Mouse (Mus musculus) heart, embryonic 12.5 days (tissue): ENCODE data around the gene Gm4922. TPM values are rescaled to one million over a fixed set of nuclear protein-coding genes. Genes with fewer than 3 reads are reported as not detected.

Source experiments
- ATAC-seq: fragments of 200-750 bp; cut with Nextera tagmentation; 2 replicates; pipeline ENCODE4 v1.8.0; 2017; ENCODE audit warnings: moderate TSS enrichment, moderate library complexity; ENCODE audit not compliant: insufficient number of reproducible peaks, low FRiP score
- H3K27ac ChIP-seq: fragments of 300-500 bp; sonication (generic); 2 replicates; pipeline ENCODE4 v1.5.1; 2016; ENCODE audit warnings: mild to moderate bottlenecking, moderate library complexity; ENCODE audit not compliant: poor library complexity, severe bottlenecking
- H3K27me3 ChIP-seq: fragments of 300-500 bp; sonication (generic); replicated peaks from 2 replicates; pipeline ENCODE4 v1.6.1; 2016; ENCODE audit warnings: mild to moderate bottlenecking, moderate library complexity
- H3K36me3 ChIP-seq: fragments of 300-500 bp; sonication (generic); 2 replicates; pipeline ENCODE4 v1.6.1; 2016; ENCODE audit warnings: mild to moderate bottlenecking, moderate library complexity
- H3K4me1 ChIP-seq: fragments of 300-500 bp; sonication (generic); replicated peaks from 2 replicates; pipeline ENCODE4 v1.6.1; 2016; ENCODE audit warnings: mild to moderate bottlenecking
- H3K4me2 ChIP-seq: fragments of 300-500 bp; sonication (generic); 2 replicates; pipeline ENCODE4 v1.6.1; 2016; ENCODE audit warnings: mild to moderate bottlenecking, moderate library complexity
- H3K4me3 ChIP-seq: fragments of 300-500 bp; sonication (generic); 2 replicates; pipeline ENCODE4 v1.5.1; 2016; ENCODE audit warnings: mild to moderate bottlenecking
- H3K9ac ChIP-seq: fragments of 300-500 bp; sonication (generic); 2 replicates; pipeline ENCODE4 v1.6.1; 2016; ENCODE audit warnings: mild to moderate bottlenecking, moderate library complexity
- H3K9me3 ChIP-seq: fragments of 300-500 bp; sonication (generic); replicated peaks from 2 replicates; pipeline ENCODE4 v1.6.1; 2016; ENCODE audit warnings: mild to moderate bottlenecking, moderate library complexity
- WGBS: fragments of 180-500 bp; shearing (Covaris S2); methylation state at CpG from one replicate; pipeline ENCODE4 v1.1.7; 2016; 5-methylcytosine and 5-hydroxymethylcytosine counted together
- polyA plus RNA-seq: library from polyadenylated mRNA; unstranded; fragments of >200 nt; fragmentation: Nextera tagmentation; extraction: Ambion mirVana; gene quantifications from 2 replicates; pipeline ENCODE4 v1.2.1, GENCODE M21; 2016

Gm4922 gene
- polyA plus RNA-seq, result not detected in 2 replicates

- Histone ChIP-seq H3K27ac (no peak within 1 kb of the TSS), H3K36me3 (no peaks in the 10 kb centered on the region), H3K4me3 (no peak within 1 kb of the TSS), H3K4me2 (no peak within 1 kb of the TSS), H3K9ac (no peak within 1 kb of the TSS), H3K9me3 (no peaks in the 10 kb centered on the region), H3K27me3 (no peaks in the 10 kb centered on the region), H3K4me1 (no peaks in the 10 kb centered on the region)
- 81% methylated on average over 1 of the region's 1 CpGs for WGBS
- no peak for ATAC-seq
Observed at GRCm38 (mm10) chr10:18786693-18787092, at the start of gene Gm4922. Gene Gm4922, minus strand, starts transcription at chr10:18786793.

DNA sequence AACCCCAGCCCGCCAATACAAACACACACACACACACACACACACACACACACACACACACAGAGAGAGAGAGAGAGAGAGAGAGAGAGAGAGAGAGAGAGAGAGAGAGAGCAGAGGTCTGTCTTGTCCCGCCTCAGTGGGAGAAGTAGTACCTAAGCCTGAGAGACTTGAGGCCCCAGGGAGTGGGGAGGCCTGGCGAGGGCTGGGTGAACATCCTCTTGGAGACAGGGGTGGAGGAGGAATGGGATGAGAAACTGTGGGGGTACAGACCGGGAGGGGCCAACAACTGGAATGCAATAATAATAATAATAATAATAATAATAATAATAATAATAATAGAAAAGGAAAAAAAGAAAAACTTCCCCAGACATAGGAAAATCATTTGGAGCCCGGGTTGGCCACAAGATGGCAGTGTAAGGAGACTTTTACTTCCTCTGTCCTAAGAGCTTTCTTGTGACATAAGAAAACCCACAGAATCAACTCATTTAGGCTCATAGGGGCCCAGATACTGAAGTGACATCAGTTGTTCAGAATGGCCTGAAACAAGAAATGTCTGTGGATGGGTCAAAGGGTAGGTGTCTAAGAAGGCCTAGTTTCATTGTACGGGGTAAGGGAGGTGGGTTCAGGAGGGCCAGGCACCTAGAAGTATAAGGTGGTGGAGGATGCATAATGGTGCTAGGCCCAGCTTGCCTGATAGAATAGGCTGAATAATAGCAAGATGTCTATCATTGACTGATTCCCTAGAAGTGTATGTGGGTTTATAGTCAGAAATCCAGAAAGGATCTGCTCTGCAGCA, 49.3 kb upstream of the Gm4922 start:
- H3K27me3 ChIP-seq, result no peaks in the 10 kb centered on the region; the same call in 1 of the 2 replicates
- ATAC-seq, result no peak
- H3K9me3 ChIP-seq, result no peaks in the 10 kb centered on the region
- no peak overlapping the region for H3K27ac ChIP-seq
- peaks cover 10% of the 10 kb centered on the region; the same call in 1 of the 2 replicates for H3K4me1 ChIP-seq
- no peak overlapping the region for H3K4me3 ChIP-seq
- H3K36me3 ChIP-seq, result no peaks in the 10 kb centered on the region
- no peak overlapping the region for H3K9ac ChIP-seq
- 44% methylated on average over 5 of the region's 6 CpGs for WGBS
- no peak overlapping the region for H3K4me2 ChIP-seq

- Histone ChIP-seq H3K27ac (no peak overlapping the region), H3K9ac (no peak overlapping the region), H3K4me1 (0 out of 2 replicates have a peak, but pooled peaks cover 5% of the 10 kb centered on the region), H3K4me3 (no peak overlapping the region), H3K9me3 (no peaks in the 10 kb centered on the region), H3K4me2 (no peak overlapping the region), H3K36me3 (no peaks in the 10 kb centered on the region), H3K27me3 (no peaks in the 10 kb centered on the region; the same call in 1 of the 2 replicates)
- ATAC-seq, result no peak
- WGBS, result 50% methylated on average over 2 of the region's 2 CpGs
Observed at GRCm38 (mm10) chr10:18834389-18834788, 47.8 kb upstream of the Gm4922 start.

DNA sequence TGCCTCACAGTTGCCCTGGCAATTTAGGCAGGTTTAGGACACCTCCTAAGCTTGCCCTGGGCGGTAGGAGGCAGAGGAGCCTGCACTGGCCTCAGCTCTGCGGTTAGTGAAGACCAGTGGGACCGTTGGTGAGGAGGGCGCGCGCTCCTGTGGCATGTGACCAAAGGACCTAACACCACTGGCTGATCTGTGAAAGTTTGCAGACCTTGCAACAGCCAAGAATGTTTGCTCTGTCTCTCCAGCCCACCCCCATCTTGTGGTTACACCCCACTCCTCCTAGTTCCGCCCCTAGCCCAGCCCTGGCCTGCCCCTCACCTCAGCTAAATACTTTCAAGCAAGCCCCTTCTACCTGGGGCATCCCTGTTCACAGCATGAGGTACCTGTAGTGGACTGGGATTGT, 45.2 kb upstream of the Gm4922 start:
- ATAC-seq, result no peak
- H3K36me3 ChIP-seq, result no peaks in the 10 kb centered on the region

GRCm38 (mm10) chr10:18830359-18830758, 43.8 kb upstream of the Gm4922 start:
- Histone ChIP-seq H3K36me3 (no peaks in the 10 kb centered on the region), H3K4me3 (no peak overlapping the region), H3K4me2 (no peak overlapping the region), H3K9me3 (no peaks in the 10 kb centered on the region), H3K27me3 (no peaks in the 10 kb centered on the region; the same call in 1 of the 2 replicates), H3K27ac (no peak overlapping the region), H3K9ac (no peak overlapping the region), H3K4me1 (no peaks in the 10 kb centered on the region)
- no peak for ATAC-seq
- 73% methylated on average over 4 of the region's 4 CpGs for WGBS

More for the DNA sequence above, 45.2 kb upstream of the Gm4922 start:
- H3K9ac ChIP-seq, result no peak overlapping the region; the same call in 1 of the 2 replicates
- H3K4me3 ChIP-seq, result no peak overlapping the region
- H3K9me3 ChIP-seq, result no peaks in the 10 kb centered on the region
- H3K27ac ChIP-seq, result no peak overlapping the region
- no peaks in the 10 kb centered on the region for H3K4me1 ChIP-seq
- 48% methylated on average over 7 of the region's 7 CpGs for WGBS
- H3K27me3 ChIP-seq, result no peaks in the 10 kb centered on the region; the same call in 1 of the 2 replicates
- peak overlapping the region; percentile 18 for H3K4me2 ChIP-seq

DNA sequence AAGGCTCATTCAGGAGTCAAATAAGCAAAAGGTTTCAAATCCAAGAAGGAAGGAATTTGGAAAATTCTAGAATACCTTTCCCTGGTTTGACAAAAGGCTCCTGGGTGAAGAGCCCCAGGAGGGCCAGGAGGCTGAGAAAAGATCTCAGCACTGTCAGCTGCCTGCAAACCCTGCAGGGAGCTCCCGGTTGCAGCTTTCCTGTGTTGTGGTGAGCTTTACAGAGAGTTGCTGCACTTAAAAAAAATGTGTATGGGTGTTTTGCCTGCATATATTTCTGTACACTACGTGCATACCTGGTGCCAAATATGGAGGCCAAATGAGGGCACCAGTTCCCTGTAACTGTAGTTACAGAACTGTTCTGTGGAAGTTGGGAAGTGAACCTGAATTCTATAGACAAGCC, 41.3 kb upstream of the Gm4922 start:
- Histone ChIP-seq H3K4me1 (no peaks in the 10 kb centered on the region), H3K27me3 (no peaks in the 10 kb centered on the region; the same call in 1 of the 2 replicates), H3K9me3 (no peaks in the 10 kb centered on the region), H3K4me2 (no peak overlapping the region), H3K27ac (no peak overlapping the region), H3K9ac (no peak overlapping the region), H3K4me3 (no peak overlapping the region), H3K36me3 (no peaks in the 10 kb centered on the region)
- WGBS, result 45% methylated on average over 2 of the region's 2 CpGs
- no peak for ATAC-seq

DNA sequence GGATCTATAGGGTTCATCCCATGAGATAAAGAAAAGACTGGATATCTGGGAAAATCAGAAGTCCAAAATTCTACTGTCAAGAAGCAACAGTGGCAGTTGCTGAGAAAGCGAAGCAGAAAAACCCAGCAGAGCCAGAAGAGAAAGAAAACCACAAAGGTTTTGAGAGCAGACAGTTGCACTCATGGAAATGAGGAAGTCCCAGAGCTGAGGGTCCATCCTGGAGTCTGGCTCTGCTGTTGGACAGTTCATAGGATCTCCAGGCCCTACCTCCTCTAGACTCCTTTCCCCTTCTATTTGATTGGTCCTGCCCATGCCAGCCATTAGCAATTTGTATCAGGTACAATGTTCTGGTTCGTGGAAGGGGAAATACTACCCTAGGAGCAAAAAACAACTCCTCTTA, 39.5 kb upstream of the Gm4922 start:
- WGBS, result 76% methylated on average over 2 of the region's 2 CpGs
- no peak overlapping the region for H3K27ac ChIP-seq
- H3K4me1 ChIP-seq, result no peaks in the 10 kb centered on the region
- no peaks in the 10 kb centered on the region for H3K27me3 ChIP-seq
- no peak overlapping the region for H3K4me2 ChIP-seq
- no peaks in the 10 kb centered on the region for H3K9me3 ChIP-seq
- no peak for ATAC-seq
- no peaks in the 10 kb centered on the region for H3K36me3 ChIP-seq
- no peak overlapping the region for H3K4me3 ChIP-seq
- H3K9ac ChIP-seq, result no peak overlapping the region

GRCm38 (mm10) chr10:18825143-18825542, 38.5 kb upstream of the Gm4922 start:
- H3K9me3 ChIP-seq, result no peaks in the 10 kb centered on the region
- H3K4me3 ChIP-seq, result no peak overlapping the region
- no peak overlapping the region for H3K9ac ChIP-seq
- H3K27me3 ChIP-seq, result no peaks in the 10 kb centered on the region
- H3K4me1 ChIP-seq, result no peaks in the 10 kb centered on the region
- no peak overlapping the region for H3K4me2 ChIP-seq
- H3K27ac ChIP-seq, result no peak overlapping the region
- ATAC-seq, result no peak
- H3K36me3 ChIP-seq, result no peaks in the 10 kb centered on the region

DNA sequence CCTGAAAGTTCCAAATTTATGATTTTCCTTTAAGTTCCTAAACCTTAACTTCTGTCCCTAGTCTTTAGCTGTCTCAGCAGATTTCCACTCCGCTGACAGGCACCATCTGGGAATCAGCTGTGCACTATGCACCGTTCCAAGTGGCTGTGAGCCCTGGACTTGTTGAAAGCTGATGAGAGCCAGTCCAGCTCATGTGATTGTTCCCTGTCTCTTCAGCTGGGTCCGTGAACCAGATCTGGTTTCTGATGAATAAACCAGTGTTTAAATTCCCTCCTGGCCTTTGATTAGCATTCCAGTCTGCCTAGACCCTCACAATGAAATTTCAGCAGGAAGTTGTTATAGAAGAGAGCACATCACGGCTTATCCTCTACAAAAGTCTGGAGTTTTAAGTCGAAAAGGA, 30.0 kb upstream of the Gm4922 start:
- H3K36me3 ChIP-seq, result no peaks in the 10 kb centered on the region
- H3K4me1 ChIP-seq, result peaks cover 22% of the 10 kb centered on the region
- H3K27ac ChIP-seq, result 0 out of 2 replicates have a peak overlapping the region, but pooled peaks have one; percentile 0
- H3K9me3 ChIP-seq, result no peaks in the 10 kb centered on the region; the same call in 1 of the 2 replicates
- H3K4me3 ChIP-seq, result no peak overlapping the region
- H3K4me2 ChIP-seq, result 0 out of 2 replicates have a peak overlapping the region, but pooled peaks have one; percentile 3
- 23% methylated on average over 5 of the region's 5 CpGs for WGBS
- no peak overlapping the region for H3K9ac ChIP-seq
- peak; percentile 73 for ATAC-seq
- no peaks in the 10 kb centered on the region for H3K27me3 ChIP-seq

- WGBS, result 33% methylated on average over 2 of the region's 2 CpGs
Observed at GRCm38 (mm10) chr10:18811751-18812150, 25.2 kb upstream of the Gm4922 start.

DNA sequence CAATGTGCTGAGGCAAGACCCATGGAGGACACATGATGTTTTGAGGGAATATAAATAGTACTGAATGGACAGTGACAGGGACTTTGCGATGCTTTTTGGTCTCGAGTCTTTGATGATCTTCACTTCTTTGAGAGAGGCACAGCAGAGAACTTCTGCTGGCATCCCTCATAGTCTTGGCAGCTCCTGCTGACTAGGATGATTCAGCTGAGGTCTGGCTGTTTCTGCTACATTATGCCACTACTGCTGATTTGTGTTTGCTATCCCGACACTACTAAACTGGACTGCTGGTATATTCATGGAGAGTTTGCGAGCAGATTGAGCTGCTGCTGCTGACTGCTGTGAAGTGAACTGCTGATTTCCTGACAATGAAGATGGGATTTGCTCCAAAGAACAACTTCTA, 3.5 kb upstream of the Gm4922 start:
- no peak for ATAC-seq
- Histone ChIP-seq H3K4me3 (no peak overlapping the region), H3K4me2 (no peak overlapping the region), H3K9me3 (no peaks in the 10 kb centered on the region), H3K36me3 (no peaks in the 10 kb centered on the region), H3K4me1 (no peaks in the 10 kb centered on the region), H3K27ac (no peak overlapping the region), H3K27me3 (no peaks in the 10 kb centered on the region), H3K9ac (no peak overlapping the region)
- 85% methylated on average over 4 of the region's 4 CpGs for WGBS

More at GRCm38 (mm10) chr10:18811751-18812150, 25.2 kb upstream of the Gm4922 start:
- no peaks in the 10 kb centered on the region for H3K36me3 ChIP-seq
- H3K27ac ChIP-seq, result peak overlapping the region; percentile 34; the same call in 1 of the 2 replicates
- no peaks in the 10 kb centered on the region for H3K27me3 ChIP-seq
- H3K4me1 ChIP-seq, result peaks cover 18% of the 10 kb centered on the region
- no peak overlapping the region for H3K9ac ChIP-seq
- H3K4me2 ChIP-seq, result no peak overlapping the region
- H3K9me3 ChIP-seq, result no peaks in the 10 kb centered on the region; the same call in 1 of the 2 replicates
- no peak overlapping the region for H3K4me3 ChIP-seq
- peak; percentile 68 for ATAC-seq
